Mouse (Mus musculus) liver, embryonic 14.5 days (tissue): ENCODE data around the gene Cntln.

Source experiments
- CTCF ChIP-seq: IDR thresholded peaks from 2 replicates; pipeline ENCODE4 v1.5.1; 2016; ENCODE audit warnings: antibody characterized with exemption, low read depth, control low read depth
- EP300 ChIP-seq: IDR thresholded peaks from 2 replicates; pipeline ENCODE4 v1.6.1; 2016; ENCODE audit warnings: antibody characterized with exemption, low read depth

DNA sequence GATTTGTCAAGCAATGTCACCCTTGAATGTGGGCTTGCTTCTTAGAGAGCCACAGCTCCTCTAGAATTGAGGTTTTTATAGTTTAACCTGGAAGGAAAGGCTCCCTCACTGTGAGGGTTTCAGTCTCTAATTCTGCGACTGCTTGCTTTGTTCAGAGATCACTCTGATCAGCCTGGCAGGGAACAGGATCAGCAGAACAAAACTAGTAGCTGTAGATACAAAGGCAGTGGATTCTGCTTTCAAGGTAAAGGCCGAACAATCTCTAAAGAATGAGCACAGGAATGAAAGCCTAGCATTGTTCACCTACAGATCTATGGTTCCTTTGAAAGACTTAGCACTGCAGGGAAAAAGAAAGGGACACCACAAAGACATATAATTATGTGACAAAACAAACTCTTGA, 161.6 kb downstream of the Cntln start:
- TF ChIP-seq EP300 (no peak), CTCF (no peak)
